Mouse (Mus musculus): ENCODE data around the gene 1700034J05Rik. TPM values are rescaled to one million over a fixed set of nuclear protein-coding genes. Genes with fewer than 3 reads are reported as not detected.
A peak's percentile ranks its signal among the peaks of the same experiment; 100 is the strongest.

1700034J05Rik gene
- polyA plus RNA-seq, 1 experiment from 2014 or later, result 0.17 TPM

DNA sequence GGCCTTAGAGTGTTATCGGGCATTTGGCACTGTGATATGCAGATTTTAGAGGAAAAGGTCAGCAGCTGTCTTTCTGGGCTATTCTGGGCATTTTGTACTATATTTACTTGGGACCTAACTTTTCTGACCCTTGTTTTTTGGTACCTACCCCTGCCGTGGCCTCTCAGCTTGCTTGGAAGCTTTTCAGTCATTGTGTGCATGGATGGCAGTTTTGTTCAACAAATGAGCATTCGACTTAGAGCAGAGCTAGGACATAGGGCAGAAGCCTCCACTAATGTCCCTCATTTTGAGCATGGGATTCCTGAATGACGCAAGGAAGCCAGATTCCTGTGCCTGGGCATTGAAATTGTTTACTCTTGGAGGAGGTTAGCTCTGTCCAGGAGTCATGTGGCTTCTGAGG lies 9.4 kb downstream of the 1700034J05Rik start:
- peaks cover 27% of the 10 kb centered on the region; the same call in 1 of the 2 replicates for H3K4me1 ChIP-seq

DNA sequence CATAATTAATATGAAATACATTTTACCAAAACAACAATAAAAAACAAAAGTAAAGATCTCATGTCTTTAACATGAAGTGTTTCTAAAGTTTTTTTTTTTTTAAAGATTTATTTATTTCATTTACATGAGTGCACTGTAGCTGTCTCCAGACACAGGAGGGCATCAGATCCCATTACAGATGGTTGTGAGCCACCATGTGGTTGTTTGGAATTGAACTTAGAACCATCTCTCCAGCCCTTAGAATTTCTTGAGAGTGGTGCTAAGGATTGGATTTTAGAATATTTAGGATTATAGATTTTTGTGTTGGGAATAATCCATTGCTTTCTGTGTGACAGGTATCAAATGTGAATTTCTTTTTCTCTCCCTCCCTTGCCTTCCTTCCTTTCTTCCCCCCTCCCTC lies 10.2 kb downstream of the 1700034J05Rik start:
- Histone ChIP-seq H3K27me3 (no peaks in the 10 kb centered on the region), H3K27ac (no peak overlapping the region), H3K9me3 (no peaks in the 10 kb centered on the region), H3K9ac (no peak overlapping the region), H3K4me2 (replicated peaks) (no peak overlapping the region), H3K36me3 (peaks cover 8% of the 10 kb centered on the region), H3K4me1 (peaks cover 25% of the 10 kb centered on the region; the same call in 1 of the 2 replicates), H3K4me3 (no peak overlapping the region)
- ATAC-seq (ENCODE audit: insufficient number of reproducible peaks, insufficient read depth, low FRiP score, low TSS enrichment), result no peak

More for the DNA sequence above, 9.4 kb downstream of the 1700034J05Rik start:
- no peaks in the 10 kb centered on the region; the same call in 1 of the 2 replicates for H3K36me3 ChIP-seq
- H3K4me3 ChIP-seq, result no peak overlapping the region
- H3K27ac ChIP-seq, result no peak overlapping the region
- no peak for ATAC-seq (ENCODE audit: insufficient number of reproducible peaks, insufficient read depth, low FRiP score, low TSS enrichment)
- no peak overlapping the region for H3K9ac ChIP-seq
- H3K4me2 ChIP-seq (replicated peaks), result no peak overlapping the region
- H3K9me3 ChIP-seq, result no peaks in the 10 kb centered on the region
- WGBS, result 68% methylated on average over 4 of the region's 4 CpGs
- no peaks in the 10 kb centered on the region for H3K27me3 ChIP-seq

DNA sequence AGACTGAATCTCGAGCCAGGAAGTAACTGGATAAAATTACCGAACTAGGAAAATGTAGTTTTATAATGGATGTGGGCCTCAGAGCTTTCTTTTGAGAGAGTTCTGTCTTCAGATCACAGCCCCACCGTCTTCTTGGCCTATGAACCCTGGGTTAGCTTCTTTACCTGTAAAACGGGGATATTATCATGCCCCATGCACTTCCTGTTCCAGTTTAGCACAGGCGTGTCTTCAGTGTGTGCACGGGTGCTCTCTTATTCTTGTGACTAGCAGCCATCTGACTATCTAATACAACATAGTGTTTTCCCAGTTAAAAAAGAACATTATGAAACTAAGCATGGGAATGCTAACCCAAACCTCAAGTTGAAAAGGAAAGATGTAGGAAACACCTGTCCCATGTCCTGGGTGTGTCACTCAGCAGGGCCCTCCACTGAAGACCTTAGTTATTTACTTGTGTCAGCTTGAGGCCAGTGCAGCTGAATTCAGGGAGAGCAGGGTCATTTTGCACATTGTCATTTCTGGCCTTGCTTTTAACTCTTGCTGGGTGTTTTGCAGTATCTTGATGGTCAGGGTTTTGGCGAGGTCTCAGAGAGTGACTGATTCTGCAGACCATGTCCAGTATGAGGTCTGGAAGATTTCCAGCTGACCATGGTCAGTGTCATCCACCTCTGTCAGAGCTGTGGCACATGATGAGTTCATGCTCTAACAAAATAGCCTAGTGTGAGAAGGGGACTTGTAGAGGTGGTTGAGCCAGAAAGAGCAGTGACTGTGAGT lies 12.5 kb downstream of the 1700034J05Rik start:
- ATAC-seq (ENCODE audit: insufficient number of reproducible peaks, insufficient read depth, low FRiP score, low TSS enrichment), result no peak
- Histone ChIP-seq H3K9ac (no peak overlapping the region), H3K9me3 (no peaks in the 10 kb centered on the region), H3K4me3 (no peak overlapping the region), H3K36me3 (peaks cover 10% of the 10 kb centered on the region), H3K27me3 (no peaks in the 10 kb centered on the region), H3K4me2 (replicated peaks) (no peak overlapping the region), H3K4me1 (peaks cover 9% of the 10 kb centered on the region; the same call in 1 of the 2 replicates), H3K27ac (no peak overlapping the region)
- 78% methylated on average over 7 of the region's 7 CpGs for WGBS

DNA sequence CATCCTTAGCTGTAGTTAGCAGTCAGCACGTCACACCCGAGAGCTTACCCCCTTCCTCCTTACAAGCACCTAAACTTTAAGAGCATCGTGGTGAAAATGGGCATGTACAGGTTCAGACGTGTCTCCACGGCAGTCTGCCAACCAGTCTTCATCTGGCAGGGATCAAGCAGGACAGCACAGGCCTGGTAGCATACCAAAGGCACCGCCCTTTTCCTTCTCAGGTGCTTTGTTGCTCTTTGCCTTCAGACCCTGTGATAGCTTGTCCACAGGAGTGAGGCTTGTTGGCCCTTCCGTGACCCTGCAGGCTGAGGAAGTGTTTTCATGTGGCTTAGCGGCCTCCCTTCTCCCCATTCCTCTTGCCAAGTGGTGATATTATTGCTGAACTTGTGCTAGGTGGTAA lies 15.2 kb downstream of the 1700034J05Rik start:
- Histone ChIP-seq H3K4me3 (no peak overlapping the region), H3K27ac (no peak overlapping the region), H3K9ac (no peak overlapping the region), H3K27me3 (no peaks in the 10 kb centered on the region), H3K36me3 (peaks cover 10% of the 10 kb centered on the region), H3K4me1 (no peaks in the 10 kb centered on the region), H3K9me3 (no peaks in the 10 kb centered on the region), H3K4me2 (replicated peaks) (no peak overlapping the region)
- ATAC-seq (ENCODE audit: insufficient number of reproducible peaks, insufficient read depth, low FRiP score, low TSS enrichment), result 0 out of 2 replicates have a peak, but pooled peaks have one; percentile 56
- 80% methylated on average over 8 of the region's 8 CpGs for WGBS

DNA sequence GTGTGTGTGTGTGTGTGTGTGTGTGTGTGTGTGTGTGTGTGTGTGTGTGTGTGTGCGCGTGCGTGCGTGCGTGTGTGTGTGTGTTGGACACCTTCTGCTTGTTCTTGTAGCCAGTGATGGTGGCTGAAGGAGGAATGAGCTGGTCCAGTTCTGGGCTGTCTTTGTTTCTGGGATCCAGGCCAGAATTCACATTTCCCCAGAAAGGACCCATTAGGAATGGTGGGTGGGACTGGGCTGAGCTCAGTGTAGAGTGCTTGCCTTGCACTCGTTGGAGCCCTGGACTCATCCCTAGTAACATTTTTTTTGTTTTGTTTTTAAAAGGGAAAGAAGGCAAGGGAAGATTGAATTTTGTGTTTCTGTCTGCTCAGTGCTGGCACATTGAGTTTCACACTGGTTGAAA lies 18.3 kb downstream of the 1700034J05Rik start:
- ATAC-seq (ENCODE audit: insufficient number of reproducible peaks, insufficient read depth, low FRiP score, low TSS enrichment), result no peak
- Histone ChIP-seq H3K27ac (no peak overlapping the region), H3K4me1 (peaks cover 6% of the 10 kb centered on the region; the same call in 1 of the 2 replicates), H3K36me3 (peaks cover 10% of the 10 kb centered on the region), H3K9ac (no peak overlapping the region), H3K9me3 (no peaks in the 10 kb centered on the region), H3K27me3 (no peaks in the 10 kb centered on the region), H3K4me2 (replicated peaks) (no peak overlapping the region), H3K4me3 (no peak overlapping the region)
- WGBS, result 88% methylated on average over 6 of the region's 6 CpGs

DNA sequence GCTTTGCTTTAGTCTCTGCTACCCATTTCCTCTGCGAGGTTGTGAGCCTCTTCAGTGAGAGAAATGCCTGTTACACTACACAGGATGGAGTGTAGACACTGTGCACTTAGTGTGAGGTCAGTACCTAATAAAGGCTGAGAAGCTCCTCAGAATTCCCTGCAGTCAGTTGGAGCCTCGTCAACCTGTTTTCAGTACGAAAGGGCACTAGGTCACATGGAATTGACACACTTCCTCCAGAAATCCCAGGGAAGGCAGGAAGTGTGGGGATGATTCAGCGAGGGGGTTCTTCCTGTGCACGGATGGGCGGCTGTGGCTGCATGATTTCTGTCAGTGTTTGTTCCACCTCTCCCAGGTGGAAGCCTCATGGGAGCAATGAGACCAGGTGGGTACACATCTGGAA lies 21.1 kb downstream of the 1700034J05Rik start:
- 28% methylated on average over 6 of the region's 6 CpGs for WGBS
- Histone ChIP-seq H3K9me3 (no peaks in the 10 kb centered on the region), H3K4me2 (replicated peaks) (no peak overlapping the region), H3K4me1 (peaks cover 16% of the 10 kb centered on the region; the same call in 1 of the 2 replicates), H3K9ac (no peak overlapping the region), H3K36me3 (no peaks in the 10 kb centered on the region), H3K27me3 (no peaks in the 10 kb centered on the region), H3K27ac (no peak overlapping the region), H3K4me3 (no peak overlapping the region)
- no peak for ATAC-seq (ENCODE audit: insufficient number of reproducible peaks, insufficient read depth, low FRiP score, low TSS enrichment)

DNA sequence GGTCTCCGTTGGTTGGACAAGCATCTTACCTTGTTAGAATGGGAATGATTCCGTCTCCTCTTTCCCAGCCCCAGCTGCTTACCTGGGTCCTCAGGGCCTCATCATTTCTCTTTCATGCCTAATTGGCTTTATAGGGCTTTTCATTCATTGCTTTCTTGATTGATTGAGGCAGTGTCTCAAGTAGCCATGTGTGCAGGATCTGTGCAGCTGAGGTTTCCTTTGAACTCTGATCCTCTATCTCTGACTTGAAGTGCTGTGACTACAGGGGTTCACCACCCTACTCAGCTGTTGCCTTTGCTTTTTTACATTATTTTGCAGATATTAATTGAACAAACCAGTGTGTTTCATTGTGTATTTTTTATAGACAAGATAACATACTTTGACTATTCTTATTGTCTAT lies 25.2 kb downstream of the 1700034J05Rik start:
- Histone ChIP-seq H3K4me1 (peaks cover 23% of the 10 kb centered on the region; the same call in 1 of the 2 replicates), H3K4me3 (no peak overlapping the region), H3K27ac (no peak overlapping the region), H3K9me3 (no peaks in the 10 kb centered on the region), H3K27me3 (no peaks in the 10 kb centered on the region), H3K36me3 (no peaks in the 10 kb centered on the region), H3K9ac (no peak overlapping the region), H3K4me2 (replicated peaks) (no peak overlapping the region)
- WGBS, result 59% methylated on average over 2 of the region's 2 CpGs
- no peak for ATAC-seq (ENCODE audit: insufficient number of reproducible peaks, insufficient read depth, low FRiP score, low TSS enrichment)

DNA sequence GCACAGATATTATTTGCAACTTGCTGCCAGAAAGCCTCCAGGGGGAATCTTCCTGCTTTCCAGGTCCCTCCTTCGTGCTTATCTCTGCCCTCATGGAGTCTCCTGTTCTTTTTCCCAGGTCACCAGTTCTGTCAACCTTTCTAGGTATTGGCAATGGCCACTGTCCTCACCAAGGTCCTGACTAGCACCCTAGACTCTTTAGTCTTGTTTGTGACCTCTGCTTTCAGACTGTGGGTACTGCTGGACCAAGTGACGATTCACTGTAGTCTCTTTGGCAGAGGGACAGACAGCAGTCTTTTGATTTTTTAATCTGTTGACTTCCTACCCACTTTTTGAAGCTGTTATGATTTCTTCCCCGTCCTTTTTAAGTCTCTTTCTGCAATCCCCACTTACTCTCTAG lies 26.1 kb downstream of the 1700034J05Rik start:
- Histone ChIP-seq H3K27me3 (no peaks in the 10 kb centered on the region), H3K27ac (no peak overlapping the region), H3K4me3 (no peak overlapping the region), H3K9me3 (no peaks in the 10 kb centered on the region), H3K9ac (no peak overlapping the region), H3K4me2 (replicated peaks) (no peak overlapping the region), H3K36me3 (no peaks in the 10 kb centered on the region), H3K4me1 (peaks cover 20% of the 10 kb centered on the region; the same call in 1 of the 2 replicates)
- 37% methylated on average over 3 of the region's 3 CpGs for WGBS
- no peak for ATAC-seq (ENCODE audit: insufficient number of reproducible peaks, insufficient read depth, low FRiP score, low TSS enrichment)

DNA sequence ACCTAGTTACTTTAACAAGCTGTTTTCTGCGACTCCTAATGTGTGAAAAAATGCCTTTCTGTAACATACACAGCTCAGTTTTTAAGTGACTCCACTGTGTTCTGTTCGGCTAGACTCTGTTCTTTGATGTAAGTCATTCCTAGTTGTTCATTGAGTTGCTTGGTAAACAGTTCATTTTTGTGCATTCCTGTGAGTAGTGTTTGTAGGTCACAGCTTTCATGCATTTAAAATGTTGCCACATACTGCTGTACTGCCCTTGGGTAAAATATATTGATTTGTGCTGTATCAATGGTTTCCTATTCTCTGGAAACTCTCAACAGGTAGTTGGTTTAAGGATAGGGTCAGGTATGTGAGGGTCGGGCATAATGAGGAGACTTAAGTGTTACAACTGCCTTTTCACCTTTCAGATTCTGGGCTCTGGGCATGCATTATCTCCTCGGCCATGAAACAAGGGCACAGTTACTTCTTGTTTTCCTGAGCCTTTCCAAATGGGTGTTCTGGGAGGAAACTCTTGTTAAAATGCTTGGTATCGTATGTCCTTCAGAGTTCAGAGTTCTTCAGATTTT lies 27.7 kb downstream of the 1700034J05Rik start:
- Histone ChIP-seq H3K9me3 (no peaks in the 10 kb centered on the region), H3K4me1 (peaks cover 17% of the 10 kb centered on the region; the same call in 1 of the 2 replicates), H3K27ac (no peak overlapping the region), H3K9ac (no peak overlapping the region), H3K4me3 (no peak overlapping the region), H3K4me2 (replicated peaks) (no peak overlapping the region), H3K27me3 (no peaks in the 10 kb centered on the region), H3K36me3 (no peaks in the 10 kb centered on the region)
- ATAC-seq (ENCODE audit: insufficient number of reproducible peaks, insufficient read depth, low FRiP score, low TSS enrichment), result no peak
- 54% methylated on average over 5 of the region's 5 CpGs for WGBS

DNA sequence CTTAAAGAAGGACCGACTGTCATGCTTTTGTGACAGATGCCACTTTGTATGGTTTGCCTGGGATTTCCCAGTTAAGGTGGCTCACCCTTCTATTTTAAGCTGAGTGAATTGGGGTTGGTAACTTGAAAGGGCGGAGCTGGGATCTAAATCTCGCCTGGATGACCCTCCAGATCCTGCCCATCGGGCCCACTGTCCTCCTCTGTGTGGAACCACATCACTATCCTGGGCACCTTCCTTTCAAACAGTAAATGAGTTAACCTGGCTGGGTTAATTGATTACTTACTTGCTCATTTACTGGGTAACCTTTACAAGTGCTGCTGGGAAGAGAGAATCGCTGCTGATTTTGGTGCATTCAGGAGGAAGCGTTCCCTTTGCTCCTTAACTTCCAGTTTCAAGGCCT lies 35.9 kb downstream of the 1700034J05Rik start:
- 90% methylated on average over 6 of the region's 6 CpGs for WGBS
- no peak for ATAC-seq (ENCODE audit: insufficient number of reproducible peaks, insufficient read depth, low FRiP score, low TSS enrichment)
- Histone ChIP-seq H3K4me1 (peaks cover 3% of the 10 kb centered on the region; the same call in 1 of the 2 replicates), H3K9ac (no peak overlapping the region), H3K27me3 (no peaks in the 10 kb centered on the region), H3K4me3 (no peak overlapping the region), H3K9me3 (no peaks in the 10 kb centered on the region), H3K27ac (no peak overlapping the region), H3K36me3 (no peaks in the 10 kb centered on the region), H3K4me2 (replicated peaks) (no peak overlapping the region)

DNA sequence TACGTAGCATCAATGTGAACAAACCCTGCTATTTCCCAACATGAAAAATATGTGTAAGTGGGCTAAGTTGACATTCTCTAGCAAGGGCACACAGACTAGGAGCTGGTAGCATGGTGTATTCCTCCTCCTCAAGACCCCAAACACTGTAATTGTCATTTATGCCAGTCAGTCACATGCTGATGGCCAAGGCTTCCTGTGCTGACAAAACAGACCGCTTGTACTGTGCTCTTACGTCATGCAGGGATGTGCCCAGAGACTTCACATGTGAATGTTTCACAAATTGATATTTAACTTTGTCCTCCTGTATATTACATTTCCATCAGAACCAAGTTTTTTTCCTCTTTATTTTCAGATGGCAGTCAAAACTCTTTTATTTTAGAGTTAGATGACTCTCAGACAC lies 36.8 kb downstream of the 1700034J05Rik start:
- ATAC-seq (ENCODE audit: insufficient number of reproducible peaks, insufficient read depth, low FRiP score, low TSS enrichment), result no peak
- H3K9ac ChIP-seq, result no peak overlapping the region
- H3K36me3 ChIP-seq, result no peaks in the 10 kb centered on the region
- no peak overlapping the region for H3K4me2 ChIP-seq (replicated peaks)
- no peaks in the 10 kb centered on the region for H3K27me3 ChIP-seq
- no peak overlapping the region for H3K27ac ChIP-seq
- peaks cover 11% of the 10 kb centered on the region for H3K4me1 ChIP-seq
- WGBS, result 78% methylated on average over 3 of the region's 3 CpGs
- H3K4me3 ChIP-seq, result no peak overlapping the region
- no peaks in the 10 kb centered on the region for H3K9me3 ChIP-seq

DNA sequence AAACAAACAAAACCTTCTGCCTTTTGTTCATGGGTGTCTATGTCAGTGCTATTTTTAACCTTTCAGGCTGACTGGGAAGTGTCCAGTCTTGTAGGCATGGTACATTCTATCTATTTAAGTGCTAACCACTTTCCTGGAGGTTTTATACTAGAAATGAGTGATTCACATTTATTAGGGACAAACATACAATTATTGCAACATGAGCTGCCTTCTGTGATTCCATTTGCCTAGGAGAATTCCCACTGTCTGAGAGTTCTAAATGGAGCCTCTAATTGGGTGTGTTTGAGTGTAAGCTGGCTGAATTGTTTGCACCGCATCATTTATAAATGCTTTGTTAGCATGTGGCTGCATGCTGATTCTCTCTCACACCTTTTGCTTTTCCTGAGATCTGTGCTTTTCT lies 38.4 kb downstream of the 1700034J05Rik start:
- Histone ChIP-seq H3K27ac (no peak overlapping the region), H3K9me3 (no peaks in the 10 kb centered on the region), H3K4me2 (replicated peaks) (no peak overlapping the region), H3K9ac (no peak overlapping the region), H3K4me3 (no peak overlapping the region), H3K36me3 (no peaks in the 10 kb centered on the region), H3K4me1 (peaks cover 11% of the 10 kb centered on the region), H3K27me3 (no peaks in the 10 kb centered on the region)
- ATAC-seq (ENCODE audit: insufficient number of reproducible peaks, insufficient read depth, low FRiP score, low TSS enrichment), result no peak
- 88% methylated on average over 1 of the region's 1 CpGs for WGBS

All from embryonic facial prominence, embryonic 12.5 days (tissue).